Mouse (Mus musculus): ENCODE results near the gene Pet117. TPM values are rescaled to one million over a fixed set of nuclear protein-coding genes. Genes with fewer than 3 reads are reported as not detected.
A peak's percentile ranks its signal among the peaks of the same experiment; 100 is the strongest.

Pet117 gene
- polyA plus RNA-seq, 1 experiment from 2014 or later: 0.56 TPM

DNA sequence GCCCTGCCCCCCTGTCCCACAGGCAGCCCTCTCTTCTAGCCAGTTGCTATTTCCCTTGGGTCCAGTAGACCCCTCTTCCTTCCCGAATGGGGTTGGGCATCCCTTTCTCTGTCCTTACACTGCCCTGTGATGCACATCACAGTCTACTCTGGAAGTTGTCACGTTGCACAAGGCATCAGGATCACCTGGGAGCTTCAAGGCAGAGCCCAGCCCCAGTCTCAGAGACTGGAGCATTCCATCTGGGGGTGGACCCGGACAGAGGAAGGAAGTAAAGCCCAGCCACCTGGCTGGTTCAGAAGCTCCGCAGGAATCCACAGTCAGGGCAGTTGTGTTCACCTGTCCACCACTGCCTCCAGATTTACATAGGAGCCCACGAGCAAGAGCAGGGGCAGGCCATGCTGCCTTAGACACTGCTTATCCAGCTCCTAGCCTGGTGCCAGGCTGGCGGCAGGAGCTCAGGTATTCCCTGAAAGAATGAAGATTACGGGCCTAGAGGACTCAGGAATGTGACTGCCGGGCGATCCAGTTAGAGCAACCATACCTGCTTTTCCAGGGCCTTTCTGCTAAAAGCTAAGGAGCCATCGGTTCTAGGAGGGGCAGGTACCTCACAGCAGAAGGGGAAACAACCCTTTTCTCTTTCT lies 6.4 kb downstream of the Pet117 start:
- H3K9ac ChIP-seq (replicated peaks; ENCODE audit: low read length): no peak overlapping the region
- no peak overlapping the region for H3K4me3 ChIP-seq (ENCODE audit: low read length)
- peaks cover 15% of the 10 kb centered on the region for H3K4me1 ChIP-seq (ENCODE audit: insufficient read depth, low read length)
- no peaks in the 10 kb centered on the region for H3K9me3 ChIP-seq (ENCODE audit: low read length)
- H3K36me3 ChIP-seq (ENCODE audit: insufficient read depth, low read length): peaks cover 65% of the 10 kb centered on the region
- no peak for ATAC-seq (ENCODE audit: low FRiP score, low TSS enrichment)
- no peak overlapping the region for H3K27ac ChIP-seq (ENCODE audit: low read length)
- 88% methylated on average over 10 of the region's 10 CpGs for WGBS
- H3K27me3 ChIP-seq (ENCODE audit: insufficient read depth, low read length): no peaks in the 10 kb centered on the region
- H3K4me2 ChIP-seq (replicated peaks; ENCODE audit: low read depth, low read length): no peak overlapping the region

DNA sequence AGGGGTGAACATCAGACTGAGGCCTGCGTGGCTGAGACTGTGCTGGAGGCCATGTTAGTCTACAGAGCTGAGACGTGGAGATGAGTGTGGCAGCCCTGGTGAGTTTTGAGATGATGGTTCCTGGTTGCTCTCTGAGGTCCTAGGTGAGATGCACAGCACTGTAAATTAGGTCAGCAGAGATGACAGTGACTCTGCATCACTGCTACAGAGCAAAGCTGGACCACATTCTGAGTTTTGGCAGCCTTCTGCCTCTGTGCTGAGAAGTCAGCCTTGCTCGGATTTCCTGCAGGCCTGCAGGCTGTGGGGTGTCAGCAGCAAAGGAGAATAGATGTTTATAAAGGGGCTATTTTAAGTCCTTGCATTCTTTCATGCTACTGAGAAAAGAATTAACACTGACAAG lies 12.5 kb downstream of the Pet117 start:
- Histone ChIP-seq H3K4me3 (ENCODE audit: low read length) (no peak overlapping the region), H3K27ac (ENCODE audit: low read length) (no peak overlapping the region), H3K9ac (replicated peaks; ENCODE audit: low read length) (no peak overlapping the region), H3K9me3 (ENCODE audit: low read length) (no peaks in the 10 kb centered on the region), H3K27me3 (ENCODE audit: insufficient read depth, low read length) (no peaks in the 10 kb centered on the region), H3K36me3 (ENCODE audit: insufficient read depth, low read length) (peaks cover 68% of the 10 kb centered on the region), H3K4me1 (ENCODE audit: insufficient read depth, low read length) (no peaks in the 10 kb centered on the region), H3K4me2 (replicated peaks; ENCODE audit: low read depth, low read length) (no peak overlapping the region)
- no peak for ATAC-seq (ENCODE audit: low FRiP score, low TSS enrichment)
- 84% methylated on average over 3 of the region's 3 CpGs for WGBS

DNA sequence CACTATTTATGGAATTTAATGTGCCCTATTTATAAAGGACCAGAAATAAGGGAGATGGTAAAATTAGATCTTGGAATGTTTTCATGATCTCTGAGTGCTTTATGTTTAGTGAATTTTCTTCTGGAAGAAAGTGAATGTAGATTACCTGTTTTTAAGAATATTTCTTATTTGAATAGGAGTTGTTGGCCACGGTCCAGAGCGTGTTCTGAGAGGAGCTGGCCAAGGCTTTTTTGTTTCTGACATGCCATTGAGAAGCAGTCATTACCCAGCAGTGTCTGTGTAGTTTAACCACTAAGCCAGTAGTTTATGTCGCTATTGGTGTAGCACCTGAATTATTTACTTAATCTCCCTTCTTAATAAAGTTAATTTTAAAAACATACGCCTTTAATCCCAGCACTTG lies 12.9 kb downstream of the Pet117 start:
- 94% methylated on average over 4 of the region's 4 CpGs for WGBS
- Histone ChIP-seq H3K4me3 (ENCODE audit: low read length) (no peak overlapping the region), H3K27ac (ENCODE audit: low read length) (no peak overlapping the region), H3K27me3 (ENCODE audit: insufficient read depth, low read length) (no peaks in the 10 kb centered on the region), H3K9me3 (ENCODE audit: low read length) (no peaks in the 10 kb centered on the region), H3K9ac (replicated peaks; ENCODE audit: low read length) (no peak overlapping the region), H3K4me1 (ENCODE audit: insufficient read depth, low read length) (no peaks in the 10 kb centered on the region), H3K36me3 (ENCODE audit: insufficient read depth, low read length) (peaks cover 67% of the 10 kb centered on the region), H3K4me2 (replicated peaks; ENCODE audit: low read depth, low read length) (no peak overlapping the region)
- ATAC-seq (ENCODE audit: low FRiP score, low TSS enrichment): no peak

DNA sequence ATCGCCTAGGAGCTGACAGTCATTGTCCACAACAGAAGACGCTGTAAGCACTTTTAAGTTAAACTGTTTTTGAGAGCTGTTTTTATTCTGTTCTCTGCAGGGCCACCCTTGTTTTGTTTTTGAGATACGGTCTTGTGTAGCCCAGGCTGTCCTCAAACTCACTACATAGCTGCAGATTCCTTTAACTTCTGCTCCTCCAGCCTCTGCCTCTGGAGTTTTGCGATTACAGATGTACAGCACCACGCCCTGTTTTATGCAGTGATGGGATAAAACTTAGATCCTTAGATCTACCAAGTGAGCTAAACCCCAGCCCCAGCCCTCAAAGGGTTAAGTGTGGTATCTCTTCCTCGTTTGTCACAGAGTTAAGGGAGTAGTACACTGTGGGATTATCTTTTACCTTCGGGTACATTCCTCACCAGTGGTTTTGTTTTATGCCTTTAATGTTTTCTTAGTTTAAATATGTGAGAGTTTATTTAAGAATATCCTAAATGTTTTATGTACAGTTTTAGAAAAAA lies 13.9 kb downstream of the Pet117 start:
- Histone ChIP-seq H3K27ac (ENCODE audit: low read length) (no peak overlapping the region), H3K36me3 (ENCODE audit: insufficient read depth, low read length) (peaks cover 61% of the 10 kb centered on the region), H3K4me2 (replicated peaks; ENCODE audit: low read depth, low read length) (no peak overlapping the region), H3K9ac (replicated peaks; ENCODE audit: low read length) (no peak overlapping the region), H3K4me3 (ENCODE audit: low read length) (no peak overlapping the region), H3K27me3 (ENCODE audit: insufficient read depth, low read length) (no peaks in the 10 kb centered on the region), H3K9me3 (ENCODE audit: low read length) (no peaks in the 10 kb centered on the region), H3K4me1 (ENCODE audit: insufficient read depth, low read length) (no peaks in the 10 kb centered on the region)
- 83% methylated on average over 7 of the region's 7 CpGs for WGBS
- ATAC-seq (ENCODE audit: low FRiP score, low TSS enrichment): no peak

DNA sequence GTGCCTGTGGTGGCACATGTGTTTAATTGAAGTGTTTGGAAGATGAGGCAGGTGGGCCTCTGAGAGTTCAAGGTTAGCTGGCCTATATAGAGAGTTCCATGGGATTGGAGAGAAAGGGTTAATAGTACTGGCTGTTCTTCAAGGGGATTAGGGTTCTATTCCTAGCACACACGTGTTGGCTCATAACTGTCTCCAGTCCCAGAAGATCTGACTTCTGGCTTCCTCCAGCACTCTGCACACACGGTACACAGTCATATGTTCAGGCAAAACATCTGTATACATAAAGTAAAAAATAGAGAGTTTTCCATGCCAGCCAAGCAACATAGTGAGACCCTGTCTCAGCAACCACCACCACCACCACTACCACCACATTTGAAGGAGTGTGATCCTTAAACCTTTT lies 17.5 kb downstream of the Pet117 start:
- 72% methylated on average over 2 of the region's 2 CpGs for WGBS
- H3K9ac ChIP-seq (replicated peaks; ENCODE audit: low read length): no peak overlapping the region
- H3K4me1 ChIP-seq (ENCODE audit: insufficient read depth, low read length): no peaks in the 10 kb centered on the region

DNA sequence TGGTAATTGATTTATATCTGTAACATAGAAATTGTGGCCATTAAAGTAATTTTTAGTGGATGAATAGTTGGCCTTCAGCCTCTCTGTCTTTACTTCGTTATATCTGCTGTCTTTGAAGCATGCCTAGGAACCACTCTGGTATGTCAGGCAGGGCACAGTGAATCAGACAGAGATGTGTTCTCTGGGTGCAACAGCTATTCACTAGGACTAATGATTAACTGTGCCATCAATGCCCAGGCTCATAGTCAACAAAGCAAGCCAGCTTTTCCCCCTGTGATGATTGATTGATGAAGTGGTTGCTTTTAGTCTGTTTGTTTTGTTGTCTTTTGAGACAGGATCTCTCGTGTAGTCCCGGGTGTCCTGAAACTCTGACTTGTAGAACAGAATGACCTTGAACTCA lies 19.6 kb downstream of the Pet117 start:
- Histone ChIP-seq H3K4me3 (ENCODE audit: low read length) (no peak overlapping the region), H3K4me1 (ENCODE audit: insufficient read depth, low read length) (no peaks in the 10 kb centered on the region), H3K27me3 (ENCODE audit: insufficient read depth, low read length) (no peaks in the 10 kb centered on the region), H3K4me2 (replicated peaks; ENCODE audit: low read depth, low read length) (no peak overlapping the region), H3K9me3 (ENCODE audit: low read length) (no peaks in the 10 kb centered on the region), H3K36me3 (ENCODE audit: insufficient read depth, low read length) (peaks cover 53% of the 10 kb centered on the region), H3K27ac (ENCODE audit: low read length) (no peak overlapping the region), H3K9ac (replicated peaks; ENCODE audit: low read length) (no peak overlapping the region)
- ATAC-seq (ENCODE audit: low FRiP score, low TSS enrichment): peak; percentile 69; the same call in 1 of the 2 replicates
- 66% methylated on average over 3 of the region's 3 CpGs for WGBS

More for the DNA sequence above, 17.5 kb downstream of the Pet117 start:
- Histone ChIP-seq H3K27me3 (ENCODE audit: insufficient read depth, low read length) (no peaks in the 10 kb centered on the region), H3K27ac (ENCODE audit: low read length) (no peak overlapping the region), H3K4me3 (ENCODE audit: low read length) (no peak overlapping the region), H3K9me3 (ENCODE audit: low read length) (no peaks in the 10 kb centered on the region), H3K36me3 (ENCODE audit: insufficient read depth, low read length) (peaks cover 58% of the 10 kb centered on the region), H3K4me2 (replicated peaks; ENCODE audit: low read depth, low read length) (no peak overlapping the region)
- no peak for ATAC-seq (ENCODE audit: low FRiP score, low TSS enrichment)

DNA sequence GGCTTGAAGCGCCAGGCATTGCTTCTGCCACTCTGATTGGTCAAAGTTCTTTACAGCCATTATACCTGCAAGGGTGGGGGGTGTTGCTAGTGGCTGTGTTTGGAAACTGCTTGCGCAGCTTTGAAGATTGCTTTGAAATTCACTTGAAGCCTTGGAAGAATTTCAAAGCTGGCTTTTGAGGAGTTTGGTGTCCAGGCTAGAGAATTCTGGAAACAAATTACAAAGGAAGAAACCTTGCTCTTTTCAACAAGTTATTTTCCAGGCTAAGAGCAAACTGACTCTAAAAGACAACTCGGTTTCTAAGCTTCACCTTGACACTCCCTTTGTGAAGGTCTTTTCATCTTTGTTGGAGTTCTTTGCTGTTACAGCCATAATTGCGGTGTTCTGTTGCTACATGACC lies 30.7 kb downstream of the Pet117 start:
- no peaks in the 10 kb centered on the region for H3K9me3 ChIP-seq (ENCODE audit: low read length)
- H3K4me3 ChIP-seq (ENCODE audit: low read length): no peak overlapping the region
- WGBS: 88% methylated on average over 4 of the region's 4 CpGs
- no peaks in the 10 kb centered on the region for H3K27me3 ChIP-seq (ENCODE audit: insufficient read depth, low read length)
- H3K4me2 ChIP-seq (replicated peaks; ENCODE audit: low read depth, low read length): no peak overlapping the region
- H3K4me1 ChIP-seq (ENCODE audit: insufficient read depth, low read length): no peaks in the 10 kb centered on the region
- ATAC-seq (ENCODE audit: low FRiP score, low TSS enrichment): no peak
- peaks cover 61% of the 10 kb centered on the region for H3K36me3 ChIP-seq (ENCODE audit: insufficient read depth, low read length)
- no peak overlapping the region for H3K9ac ChIP-seq (replicated peaks; ENCODE audit: low read length)
- no peak overlapping the region for H3K27ac ChIP-seq (ENCODE audit: low read length)

DNA sequence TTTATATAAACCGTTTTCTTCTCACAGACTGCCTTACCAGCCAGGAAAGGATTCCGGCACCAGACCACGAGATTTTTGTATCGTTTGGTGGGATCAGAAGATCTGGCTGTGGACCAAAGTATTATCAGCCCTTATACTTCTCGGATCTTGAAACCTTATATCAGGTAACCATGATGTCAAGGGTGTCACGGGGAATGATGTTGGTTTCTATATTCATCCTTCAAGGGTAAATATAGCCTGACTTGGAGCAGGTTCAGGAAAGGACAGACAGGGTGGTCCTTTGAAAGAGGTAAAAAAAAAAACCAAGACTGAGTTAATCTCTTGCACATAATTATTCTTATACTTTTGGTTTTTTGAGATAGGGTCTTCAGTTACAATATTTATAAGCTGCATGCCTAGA lies 31.9 kb downstream of the Pet117 start:
- Histone ChIP-seq H3K36me3 (ENCODE audit: insufficient read depth, low read length) (peaks cover 57% of the 10 kb centered on the region), H3K27ac (ENCODE audit: low read length) (no peak overlapping the region), H3K27me3 (ENCODE audit: insufficient read depth, low read length) (no peaks in the 10 kb centered on the region), H3K4me1 (ENCODE audit: insufficient read depth, low read length) (no peaks in the 10 kb centered on the region), H3K9ac (replicated peaks; ENCODE audit: low read length) (no peak overlapping the region), H3K9me3 (ENCODE audit: low read length) (no peaks in the 10 kb centered on the region), H3K4me2 (replicated peaks; ENCODE audit: low read depth, low read length) (no peak overlapping the region), H3K4me3 (ENCODE audit: low read length) (no peak overlapping the region)
- ATAC-seq (ENCODE audit: low FRiP score, low TSS enrichment): no peak
- 89% methylated on average over 6 of the region's 6 CpGs for WGBS

DNA sequence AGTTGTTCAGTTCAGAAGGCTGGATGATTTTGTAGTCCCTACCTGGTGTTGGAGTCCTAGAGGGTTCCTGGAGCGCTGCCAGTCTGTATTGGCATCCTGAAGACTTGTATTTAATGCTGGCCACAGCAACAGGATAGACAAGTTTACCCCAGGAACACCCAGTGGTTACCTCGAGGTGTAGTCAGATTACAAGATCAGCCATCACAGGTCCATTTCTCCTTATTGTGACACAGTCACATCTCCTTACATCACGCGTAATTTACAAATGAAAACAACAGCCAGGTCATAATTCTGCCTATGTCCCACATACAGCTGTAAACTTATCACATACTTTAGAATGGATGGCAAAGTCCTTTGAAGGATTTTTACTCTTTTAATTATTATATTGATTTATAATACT lies 40.2 kb downstream of the Pet117 start:
- peaks cover 42% of the 10 kb centered on the region for H3K36me3 ChIP-seq (ENCODE audit: insufficient read depth, low read length)
- 94% methylated on average over 4 of the region's 4 CpGs for WGBS
- H3K27me3 ChIP-seq (ENCODE audit: insufficient read depth, low read length): no peaks in the 10 kb centered on the region
- H3K9me3 ChIP-seq (ENCODE audit: low read length): no peaks in the 10 kb centered on the region
- H3K4me3 ChIP-seq (ENCODE audit: low read length): no peak overlapping the region
- H3K4me2 ChIP-seq (replicated peaks; ENCODE audit: low read depth, low read length): no peak overlapping the region
- H3K27ac ChIP-seq (ENCODE audit: low read length): no peak overlapping the region
- H3K4me1 ChIP-seq (ENCODE audit: insufficient read depth, low read length): no peaks in the 10 kb centered on the region
- ATAC-seq (ENCODE audit: low FRiP score, low TSS enrichment): no peak
- H3K9ac ChIP-seq (replicated peaks; ENCODE audit: low read length): no peak overlapping the region

DNA sequence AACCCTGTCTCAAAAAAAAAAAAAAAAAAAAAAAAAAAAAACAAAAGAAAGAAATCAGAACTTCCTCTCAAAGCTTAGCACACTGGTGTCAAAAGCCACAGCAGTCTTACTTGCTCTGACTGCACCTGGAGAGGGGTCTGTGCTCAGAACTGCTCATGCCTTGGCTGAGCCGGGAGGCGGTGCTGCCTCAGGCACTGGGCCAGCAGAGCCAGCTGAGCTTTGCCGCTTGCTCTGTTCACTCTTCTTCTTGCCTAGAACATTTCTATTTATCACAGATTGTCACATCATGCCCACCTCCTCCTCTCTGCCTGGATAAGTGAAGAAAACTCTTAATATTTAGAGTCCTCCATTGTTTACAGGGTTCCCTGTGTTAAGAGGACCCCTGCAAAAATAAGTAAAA lies 41.8 kb downstream of the Pet117 start:
- H3K27ac ChIP-seq (ENCODE audit: low read length): no peak overlapping the region
- 79% methylated on average over 3 of the region's 3 CpGs for WGBS
- no peak overlapping the region for H3K4me3 ChIP-seq (ENCODE audit: low read length)
- H3K4me2 ChIP-seq (replicated peaks; ENCODE audit: low read depth, low read length): no peak overlapping the region
- no peak for ATAC-seq (ENCODE audit: low FRiP score, low TSS enrichment)
- H3K9ac ChIP-seq (replicated peaks; ENCODE audit: low read length): no peak overlapping the region
- no peaks in the 10 kb centered on the region for H3K4me1 ChIP-seq (ENCODE audit: insufficient read depth, low read length)
- no peaks in the 10 kb centered on the region for H3K9me3 ChIP-seq (ENCODE audit: low read length)
- peaks cover 32% of the 10 kb centered on the region for H3K36me3 ChIP-seq (ENCODE audit: insufficient read depth, low read length)
- H3K27me3 ChIP-seq (ENCODE audit: insufficient read depth, low read length): no peaks in the 10 kb centered on the region

All from kidney, embryonic 16.5 days (tissue).